Mouse (Mus musculus) embryo, embryonic 11.5 days (tissue): ENCODE results near the gene Tmem63a.

Experiments used
- DNase-seq: peaks from one replicate; pipeline ENCODE4 v3.0.0-alpha.2; 2012; ENCODE audit warnings: low read depth, low spot score

Tmem63a gene

GRCm38 (mm10) chr1:181009011-181009590 is 67.0 kb downstream of the Tmem63a start:
- no peak for DNase-seq

- no peak for DNase-seq
Observed at GRCm38 (mm10) chr1:181009754-181010153, 67.6 kb downstream of the Tmem63a start.

GRCm38 (mm10) chr1:181010171-181010932 is 68.2 kb downstream of the Tmem63a start:
- DNase-seq: no peak

- DNase-seq: no peak
Observed at GRCm38 (mm10) chr1:181011601-181012000, 69.5 kb downstream of the Tmem63a start.

- DNase-seq: no peak
Observed at GRCm38 (mm10) chr1:181012416-181012815, 70.3 kb downstream of the Tmem63a start.

- no peak for DNase-seq
Observed at GRCm38 (mm10) chr1:181013446-181013845, 71.3 kb downstream of the Tmem63a start.

GRCm38 (mm10) chr1:181014731-181015500 is 72.8 kb downstream of the Tmem63a start:
- DNase-seq: no peak

GRCm38 (mm10) chr1:181015558-181015957 is 73.4 kb downstream of the Tmem63a start:
- no peak for DNase-seq

GRCm38 (mm10) chr1:181016045-181016444 is 73.9 kb downstream of the Tmem63a start:
- DNase-seq: no peak

GRCm38 (mm10) chr1:181016532-181017131 is 74.5 kb downstream of the Tmem63a start:
- DNase-seq: no peak

GRCm38 (mm10) chr1:181017212-181017711 is 75.1 kb downstream of the Tmem63a start:
- peak; percentile 46 for DNase-seq

GRCm38 (mm10) chr1:181017890-181018420 is 75.8 kb downstream of the Tmem63a start:
- DNase-seq: no peak

- DNase-seq: no peak
Observed at GRCm38 (mm10) chr1:181020756-181021487, 78.8 kb downstream of the Tmem63a start, which contains the start of gene Ephx1. TSS of gene Ephx1 (minus strand) at chr1:181020904.

- no peak for DNase-seq
Observed at GRCm38 (mm10) chr1:181021488-181021865, 79.3 kb downstream of the Tmem63a start.

- DNase-seq: peak; percentile 20
Observed at GRCm38 (mm10) chr1:181022265-181022664, 80.1 kb downstream of the Tmem63a start.
